Mouse (Mus musculus) urinary bladder, adult 2 months (tissue): ENCODE results near the gene Slc5a11. TPM values are rescaled to one million over a fixed set of nuclear protein-coding genes. Genes with fewer than 3 reads are reported as not detected.

Experiments used
- DNase-seq: peaks from one replicate; pipeline ENCODE4 v3.0.0; 2022; ENCODE audit warnings: low spot score
- polyA plus RNA-seq: library from polyadenylated mRNA; depleted of rRNA; stranded (reverse); fragments of >200 nt; gene quantifications from 2 replicates; pipeline ENCODE4 v1.2.3, GENCODE M21; 2012; rRNA removed

Gene Slc5a11
- 0.39 and 0.41 TPM in 2 replicates for polyA plus RNA-seq

DNA sequence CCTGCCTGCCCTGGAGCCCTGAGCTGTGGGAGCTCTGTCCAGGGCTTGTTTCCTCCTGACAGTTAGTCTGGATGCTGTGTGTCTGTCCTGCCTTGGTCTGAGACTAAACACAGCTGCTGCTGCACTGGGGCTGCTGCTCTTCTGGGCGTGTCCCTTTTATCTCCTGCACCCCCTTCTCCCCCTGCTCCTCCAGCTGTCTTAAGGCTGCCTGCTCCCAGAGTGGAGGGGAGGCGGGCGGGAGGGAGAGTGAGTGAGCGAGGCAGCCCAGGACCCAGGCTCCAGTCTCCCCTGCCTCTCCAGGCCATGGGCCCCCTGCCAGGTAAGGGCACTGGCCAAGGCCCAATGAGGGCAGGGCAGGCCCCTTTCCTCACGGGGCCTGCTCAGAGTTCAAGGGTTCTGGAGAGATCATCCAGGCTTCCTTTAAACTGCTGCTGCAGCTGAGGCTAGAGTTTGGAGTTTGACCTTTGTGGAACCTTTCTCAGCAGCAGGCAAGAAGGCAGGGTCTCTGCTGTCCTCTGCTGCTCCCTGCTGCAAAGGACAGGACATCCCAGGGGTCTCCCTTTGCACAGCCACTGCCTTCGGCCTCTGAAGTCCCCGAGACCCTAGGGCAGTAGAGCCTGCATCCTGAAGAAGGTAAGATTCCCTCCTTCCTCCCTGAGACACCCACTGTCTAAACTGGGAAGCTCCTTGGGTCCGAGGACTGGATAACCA is at the start of gene Slc5a11:
Gene Slc5a11 (plus strand): TSS at position 416 of the 711 bp plus-strand sequence.
- no peak for DNase-seq

DNA sequence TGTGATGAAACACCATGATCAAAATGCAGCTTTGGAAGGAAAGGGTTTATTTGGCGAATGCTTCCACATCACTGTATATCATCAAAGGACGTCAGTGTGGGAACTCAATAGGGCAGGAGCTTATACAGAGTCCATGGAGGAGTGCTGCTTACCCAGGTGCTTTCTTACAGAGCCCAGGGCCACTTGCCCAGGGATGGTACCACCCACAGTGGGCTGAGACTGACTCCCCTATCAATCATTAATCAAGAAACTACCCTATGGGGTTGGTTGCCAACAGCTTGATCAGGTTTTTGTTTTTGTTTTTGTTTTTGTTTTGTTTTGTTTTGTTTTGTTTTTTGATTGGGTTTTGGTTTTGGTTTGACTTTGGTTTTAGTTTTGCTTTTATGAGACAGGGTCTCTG is 47.1 kb upstream of the Slc5a11 start:
- DNase-seq: no peak

DNA sequence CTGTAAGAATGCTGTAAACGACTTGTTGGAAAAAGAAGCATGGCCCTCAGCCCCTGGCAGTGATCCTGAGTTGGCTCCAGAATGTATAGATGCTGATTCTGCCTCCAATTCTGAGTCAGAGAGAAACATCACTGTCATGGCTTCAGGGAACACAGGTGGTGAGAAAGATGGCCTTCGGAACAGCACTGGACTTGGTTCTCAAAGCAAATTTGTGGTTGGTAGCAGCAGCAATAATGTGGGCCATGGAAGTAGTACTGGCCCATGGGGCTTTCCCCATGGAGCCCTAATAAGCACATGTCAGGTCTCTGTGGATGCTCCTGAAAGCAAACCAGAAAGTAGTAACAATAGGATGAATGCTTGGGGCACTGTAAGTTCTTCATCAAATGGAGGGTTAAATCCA is 45.0 kb upstream of the Slc5a11 start:
- no peak for DNase-seq

DNA sequence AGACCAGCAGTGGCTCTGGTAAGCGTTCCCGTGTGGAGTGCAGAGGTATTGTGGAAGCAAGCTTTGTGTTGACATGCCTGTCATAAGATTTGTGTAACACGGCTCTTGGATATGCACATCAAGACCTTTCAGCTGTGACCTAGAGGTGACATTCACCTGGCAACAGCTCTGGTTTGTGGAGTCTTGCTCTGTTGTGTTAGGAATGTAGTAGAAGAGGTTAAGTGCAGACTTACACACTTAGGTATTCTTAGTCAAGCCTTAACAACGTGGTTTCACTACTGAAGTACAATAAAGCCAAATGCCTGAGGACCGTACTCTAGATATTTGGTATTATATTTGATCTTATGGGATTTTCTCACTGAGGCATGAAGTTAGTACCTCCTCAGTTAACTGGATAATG is 42.5 kb upstream of the Slc5a11 start:
- no peak for DNase-seq

DNA sequence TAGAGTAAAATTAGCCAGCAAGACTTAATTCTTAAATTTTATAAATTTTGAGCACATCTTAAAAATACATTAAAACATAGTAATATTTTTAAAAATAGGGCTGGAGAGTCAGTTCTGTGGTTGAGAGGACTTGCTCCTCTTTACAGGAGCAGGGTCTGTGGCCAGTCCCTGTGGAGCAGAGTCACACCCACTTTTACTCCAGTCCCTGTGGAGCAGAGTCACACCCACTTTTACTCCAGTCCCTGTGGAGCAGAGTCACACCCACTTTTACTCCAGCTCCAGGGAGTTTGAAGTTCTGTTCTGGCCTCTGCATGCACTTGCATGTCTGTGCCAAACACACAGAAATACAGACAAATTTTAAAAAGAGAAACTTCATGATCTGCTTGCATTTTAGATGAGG is 37.4 kb upstream of the Slc5a11 start:
- DNase-seq: no peak

DNA sequence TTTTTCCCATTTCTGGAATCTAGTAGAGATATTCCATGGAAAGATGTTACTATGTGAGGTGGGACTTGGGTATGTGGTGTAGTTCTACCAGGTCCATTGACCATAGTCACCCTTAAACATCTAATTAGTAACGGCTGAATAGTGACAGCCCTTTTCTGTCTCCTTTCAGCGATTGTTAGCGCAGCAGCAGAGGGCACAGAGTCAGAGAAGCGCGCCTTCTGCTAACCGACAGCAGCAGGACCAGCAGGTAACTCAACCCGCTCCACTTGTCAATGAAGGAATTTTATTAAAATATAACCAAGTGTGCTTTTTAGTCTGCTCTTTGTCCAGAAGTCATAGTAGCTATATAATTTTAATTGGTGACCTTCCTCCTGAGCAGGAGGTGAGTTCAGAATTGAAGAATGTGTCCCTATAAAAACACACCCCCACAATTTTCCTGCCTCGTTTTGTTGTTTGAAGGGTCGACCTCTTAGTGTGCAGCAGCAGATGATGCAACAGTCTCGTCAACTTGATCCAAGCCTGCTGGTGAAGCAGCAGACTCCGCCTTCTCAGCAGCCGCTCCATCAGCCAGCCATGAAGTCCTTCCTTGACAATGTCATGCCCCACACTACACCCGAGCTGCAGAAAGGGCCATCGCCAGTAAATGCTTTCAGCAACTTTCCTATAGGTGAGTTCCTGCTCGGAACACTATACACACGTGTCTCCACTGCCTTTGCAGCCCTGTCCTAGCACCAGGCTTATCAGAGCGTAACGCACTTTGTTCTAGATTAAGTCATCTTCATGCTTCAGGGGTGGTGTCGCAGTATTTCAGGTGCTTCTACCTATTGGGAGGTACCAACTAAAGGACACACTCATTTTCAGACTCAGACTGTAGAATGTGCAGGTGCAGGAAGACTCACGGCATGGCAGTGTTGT is 32.5 kb upstream of the Slc5a11 start:
- DNase-seq: no peak

DNA sequence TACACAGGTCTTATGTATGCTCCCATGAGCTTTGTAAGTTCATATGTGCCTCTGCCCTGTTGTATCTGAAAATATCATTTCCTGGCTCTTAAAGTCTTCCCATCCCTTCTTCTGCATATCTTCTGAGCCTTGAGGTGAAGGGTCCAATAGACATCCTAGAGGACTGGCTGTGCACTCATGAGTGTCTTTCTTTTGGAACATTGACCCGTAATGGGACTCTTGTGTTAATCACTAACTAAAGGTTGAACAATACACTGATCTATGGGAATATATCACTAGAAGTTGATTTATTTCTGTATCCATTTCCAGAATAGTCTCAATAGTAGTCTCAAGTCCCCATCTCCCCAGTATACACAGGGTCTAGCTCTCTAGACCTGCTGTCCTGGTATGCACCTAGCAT is 29.7 kb upstream of the Slc5a11 start:
- no peak for DNase-seq

DNA sequence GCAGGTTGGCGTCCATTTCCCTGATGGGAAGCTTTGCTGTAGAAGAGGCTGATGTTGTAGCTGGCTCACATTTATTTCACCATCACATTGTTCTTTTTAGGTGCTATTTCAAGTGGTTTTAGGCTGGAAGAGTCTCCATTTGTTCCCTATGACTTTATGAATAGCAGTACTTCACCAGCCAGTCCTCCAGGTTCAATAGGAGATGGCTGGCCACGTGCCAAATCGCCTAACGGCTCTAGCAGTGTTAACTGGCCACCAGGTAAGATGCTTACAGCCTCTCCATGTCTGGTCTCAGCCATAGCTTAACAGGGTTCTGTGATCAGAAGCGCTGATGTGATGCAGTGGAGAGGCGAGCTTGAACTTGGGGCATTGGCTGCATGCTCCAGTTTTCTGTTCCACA is 28.1 kb upstream of the Slc5a11 start:
- DNase-seq: no peak

DNA sequence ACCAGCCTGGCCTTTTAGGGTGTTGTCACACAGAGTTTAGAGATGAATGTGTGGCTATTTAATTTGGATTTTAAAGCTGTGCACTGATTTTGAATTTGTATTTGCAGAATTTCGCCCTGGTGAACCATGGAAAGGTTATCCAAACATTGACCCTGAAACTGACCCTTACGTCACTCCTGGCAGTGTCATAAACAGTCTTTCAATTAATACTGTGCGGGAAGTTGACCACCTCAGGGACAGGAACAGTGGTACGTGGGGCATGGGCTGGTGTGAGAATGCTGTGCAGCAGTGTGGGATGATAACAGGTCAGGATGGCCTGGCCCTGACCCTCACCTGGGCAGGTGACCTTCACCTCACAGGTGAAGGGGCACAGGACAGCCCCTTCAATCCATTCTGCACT is 27.3 kb upstream of the Slc5a11 start:
- no peak for DNase-seq

DNA sequence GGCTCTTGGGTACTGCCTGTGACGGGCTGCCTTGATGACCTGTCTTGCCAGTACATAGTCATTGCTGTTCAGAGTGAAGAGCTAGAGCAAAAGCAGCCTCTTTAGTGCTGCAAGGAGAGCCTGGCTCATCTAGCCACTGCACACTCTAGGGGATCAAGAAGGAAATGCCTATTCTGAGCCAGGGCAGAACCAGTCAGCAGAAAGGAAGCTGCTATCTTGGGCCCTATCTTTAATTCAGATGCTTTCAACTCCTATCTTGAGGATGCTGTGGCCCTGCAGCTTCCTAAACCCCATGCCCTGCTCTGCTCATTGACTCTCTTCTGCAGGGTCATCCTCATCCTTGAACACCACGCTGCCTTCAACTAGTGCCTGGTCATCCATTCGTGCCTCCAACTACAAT is 26.1 kb upstream of the Slc5a11 start:
- peak; percentile 3 for DNase-seq

DNA sequence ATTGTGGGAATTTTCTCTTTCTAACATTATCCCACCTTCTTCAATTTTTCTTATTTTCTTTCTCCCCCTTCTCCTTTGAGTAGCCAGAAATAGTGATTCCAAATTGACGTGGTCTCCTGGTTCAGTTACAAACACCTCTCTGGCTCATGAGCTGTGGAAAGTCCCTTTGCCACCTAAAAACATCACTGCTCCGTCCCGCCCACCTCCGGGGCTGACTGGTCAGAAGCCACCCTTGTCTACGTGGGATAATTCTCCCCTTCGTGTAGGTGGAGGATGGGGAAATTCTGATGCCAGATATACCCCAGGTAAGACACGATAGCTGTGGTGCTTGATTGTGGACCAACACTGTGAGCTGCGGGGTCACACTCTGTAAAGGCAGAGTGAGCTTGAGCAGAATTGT is 24.8 kb upstream of the Slc5a11 start:
- no peak for DNase-seq

DNA sequence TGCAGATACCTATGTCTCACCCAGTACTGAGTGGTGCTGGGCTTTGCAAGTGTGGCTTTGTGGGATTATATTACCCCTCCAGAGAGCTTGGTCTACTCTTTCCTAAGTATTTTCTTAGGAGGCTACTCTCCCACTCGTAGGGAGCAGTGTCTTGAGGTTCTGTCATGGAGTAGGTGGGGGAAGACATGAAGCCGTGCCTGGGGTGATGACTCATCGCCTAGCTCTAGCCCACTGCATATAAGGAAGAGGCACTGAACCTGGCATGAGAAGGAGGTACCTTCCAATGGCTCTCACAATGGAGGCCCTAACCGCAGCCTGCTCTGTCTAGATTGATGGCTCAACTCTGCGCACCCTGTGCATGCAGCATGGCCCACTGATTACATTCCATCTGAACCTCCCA is 22.8 kb upstream of the Slc5a11 start:
- no peak for DNase-seq

DNA sequence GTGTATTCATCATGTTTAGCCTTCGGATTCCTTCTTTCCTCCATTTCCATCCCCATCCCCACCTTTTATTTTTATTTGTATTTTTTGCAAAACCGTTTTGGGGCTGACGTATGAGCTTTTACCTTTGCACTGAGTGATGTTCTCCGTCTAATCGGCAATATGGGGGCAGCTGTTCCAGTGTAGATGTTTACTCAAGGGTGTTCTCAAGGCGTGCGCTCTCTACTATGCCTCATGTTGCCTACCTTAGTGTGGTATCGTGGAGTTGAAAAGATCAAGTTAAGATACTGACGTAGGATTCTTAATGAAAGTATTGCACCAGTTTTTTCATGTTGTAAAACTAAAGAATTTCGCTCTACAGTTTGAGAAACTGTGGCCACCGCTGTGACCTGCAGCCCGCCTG is 21.4 kb upstream of the Slc5a11 start:
- DNase-seq: no peak

DNA sequence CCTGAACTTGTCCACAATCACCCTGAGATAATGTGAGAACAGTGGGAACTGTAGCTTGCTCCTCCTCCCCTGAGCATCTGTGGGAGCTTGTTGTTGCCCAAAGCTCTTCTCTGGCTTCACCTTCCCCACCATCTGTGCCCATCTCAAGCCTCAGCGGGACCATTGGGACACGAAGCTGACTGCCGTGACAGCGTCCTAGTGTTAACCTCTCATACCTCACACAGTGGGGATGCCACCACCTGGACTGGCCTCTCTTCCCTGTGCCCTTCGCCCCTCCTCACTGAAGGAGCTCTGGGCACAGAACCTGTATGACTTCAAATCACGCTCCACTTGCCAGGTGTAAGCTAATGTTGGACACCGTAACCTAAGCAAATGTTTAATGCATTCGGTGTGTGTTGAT is 19.9 kb upstream of the Slc5a11 start:
- DNase-seq: no peak

DNA sequence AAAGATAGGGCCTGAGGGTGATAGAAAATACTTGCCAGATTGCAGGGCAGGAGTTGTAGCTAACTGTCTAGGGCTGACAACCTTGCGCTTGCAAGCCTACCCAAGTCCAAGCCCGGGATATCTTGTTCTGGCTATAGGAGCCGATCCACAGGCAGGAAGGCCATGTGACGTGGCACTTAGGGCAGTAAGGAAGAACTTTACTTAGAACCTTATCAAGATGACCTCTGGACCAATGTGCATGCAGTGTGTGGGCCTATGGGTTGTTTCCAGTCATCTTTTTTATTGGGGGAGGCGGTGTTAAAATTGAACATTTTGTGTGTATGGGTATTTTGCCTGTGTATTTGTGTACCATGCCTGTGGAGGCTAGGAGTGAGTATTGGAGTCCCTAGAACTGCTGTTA is 18.1 kb upstream of the Slc5a11 start:
- DNase-seq: no peak

DNA sequence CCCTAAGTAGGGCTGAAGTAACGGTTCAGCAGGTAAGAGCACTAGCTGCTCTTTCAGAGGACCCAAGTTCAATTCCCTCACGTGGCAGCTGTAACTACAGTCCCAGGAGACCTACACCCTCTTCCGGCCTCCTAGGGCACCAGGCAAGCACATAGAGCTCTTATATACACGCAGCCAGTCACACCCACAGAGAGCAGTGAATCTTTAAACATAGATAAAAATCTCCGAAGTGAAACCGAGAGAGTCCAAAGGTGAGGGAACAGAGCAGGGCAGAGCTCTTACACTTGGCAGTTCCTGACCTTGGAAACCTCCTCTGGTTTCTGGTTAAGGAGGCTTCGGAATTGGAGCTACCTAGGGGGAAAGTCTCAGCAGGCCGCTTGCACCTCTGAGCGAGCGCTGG is 15.9 kb upstream of the Slc5a11 start:
- DNase-seq: no peak

DNA sequence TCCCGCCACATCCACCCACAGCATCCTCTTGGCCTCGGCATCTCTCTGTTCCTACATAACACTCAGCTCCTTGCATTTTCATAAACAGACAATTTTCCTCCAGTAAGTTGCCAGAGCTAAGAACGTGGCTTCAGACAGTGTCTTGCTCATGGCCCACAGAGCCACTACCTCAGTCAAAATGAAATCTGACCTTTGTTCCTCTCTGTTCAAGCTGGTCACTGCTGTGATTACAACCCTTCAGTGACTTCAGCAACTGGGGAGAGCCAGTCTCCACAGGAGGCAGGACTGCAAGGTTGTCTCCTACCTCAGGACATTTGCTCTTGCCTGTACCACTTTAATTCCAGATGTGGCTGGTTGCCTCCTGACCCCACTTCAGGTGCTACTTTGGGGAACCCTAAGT is 15.4 kb upstream of the Slc5a11 start:
- no peak for DNase-seq

DNA sequence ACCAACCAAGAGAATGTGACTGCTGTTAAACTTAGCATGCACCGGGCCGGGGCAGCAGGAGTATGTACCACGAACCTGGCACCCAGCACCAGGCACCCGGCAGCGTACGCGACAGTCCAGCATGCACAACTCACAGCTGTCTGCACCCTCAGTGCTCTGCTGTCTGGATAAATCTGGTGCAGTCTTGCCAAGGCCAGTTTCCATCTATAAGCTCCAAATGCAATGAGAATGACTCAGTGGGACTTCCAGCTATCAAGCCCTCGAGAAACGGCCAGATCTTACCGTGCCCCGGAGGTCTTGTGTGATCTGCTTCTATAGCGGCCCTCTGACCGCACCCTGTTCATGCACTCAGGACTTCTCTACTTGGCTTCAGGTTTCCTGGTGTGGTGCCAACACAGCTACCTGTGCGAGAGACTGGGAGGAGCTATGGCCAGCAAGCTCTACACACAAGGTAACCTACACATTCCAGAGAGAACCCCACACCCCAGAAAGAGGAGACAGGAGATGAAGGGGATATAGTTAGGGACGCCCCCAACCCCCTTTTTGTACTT is 14.8 kb upstream of the Slc5a11 start:
- no peak for DNase-seq

DNA sequence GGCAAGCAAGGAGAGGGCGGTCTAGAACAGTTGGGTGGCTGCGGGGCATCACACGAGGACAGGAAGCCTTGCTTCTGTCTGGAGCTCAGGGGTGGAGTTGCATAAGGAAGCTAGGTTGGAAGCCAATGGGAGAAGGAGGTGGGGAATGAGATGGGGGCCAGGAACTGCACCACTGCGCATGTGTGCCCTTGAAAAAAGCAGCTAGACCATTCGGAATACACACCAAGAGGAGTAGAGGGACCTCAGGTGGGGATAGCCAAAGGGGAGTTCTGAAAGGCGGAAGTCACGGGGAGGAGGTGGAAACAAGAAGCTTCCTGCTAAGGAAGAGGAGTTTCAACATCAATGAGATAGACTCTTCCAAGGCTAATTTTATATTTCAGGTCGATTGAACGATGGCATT is 13.9 kb upstream of the Slc5a11 start:
- DNase-seq: no peak

DNA sequence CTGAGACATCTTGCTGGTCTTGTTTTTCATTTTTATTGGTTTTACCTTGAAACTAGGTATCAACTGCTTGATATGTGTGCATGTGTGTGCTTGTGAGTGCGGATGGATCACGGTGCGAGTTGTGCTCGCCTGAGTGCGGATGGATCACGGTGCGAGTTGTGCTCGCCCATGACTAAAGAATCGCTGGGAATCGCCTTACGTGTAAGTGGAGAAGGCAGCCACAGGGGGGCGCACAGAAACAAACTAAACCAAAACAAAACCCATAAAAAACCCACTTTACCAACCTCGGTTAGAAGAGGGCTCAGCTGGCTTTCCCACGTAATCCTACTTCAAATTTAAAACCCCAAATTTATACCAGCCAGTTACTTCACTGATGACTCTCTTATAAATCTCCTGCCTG is 9.3 kb upstream of the Slc5a11 start:
- DNase-seq: no peak

DNA sequence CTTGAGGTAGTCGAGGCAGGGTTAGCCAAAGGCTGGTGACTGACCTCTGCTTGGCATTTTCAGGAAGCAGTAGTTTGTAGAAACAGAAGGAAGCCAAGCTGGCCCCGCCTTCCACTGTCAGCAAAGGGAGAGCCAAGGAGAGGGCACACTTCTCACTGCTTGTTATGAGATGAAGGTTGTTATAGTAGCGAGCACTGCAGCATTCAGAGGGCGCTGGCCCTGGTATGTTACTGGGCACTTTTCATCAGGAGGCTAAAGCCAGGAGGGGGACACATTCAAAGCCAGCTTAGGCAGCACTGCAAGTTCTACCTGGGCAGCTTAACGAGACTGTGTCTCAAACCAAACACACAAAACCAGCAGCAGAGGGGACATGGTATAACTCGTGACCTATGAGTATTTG is 7.0 kb upstream of the Slc5a11 start:
- no peak for DNase-seq

DNA sequence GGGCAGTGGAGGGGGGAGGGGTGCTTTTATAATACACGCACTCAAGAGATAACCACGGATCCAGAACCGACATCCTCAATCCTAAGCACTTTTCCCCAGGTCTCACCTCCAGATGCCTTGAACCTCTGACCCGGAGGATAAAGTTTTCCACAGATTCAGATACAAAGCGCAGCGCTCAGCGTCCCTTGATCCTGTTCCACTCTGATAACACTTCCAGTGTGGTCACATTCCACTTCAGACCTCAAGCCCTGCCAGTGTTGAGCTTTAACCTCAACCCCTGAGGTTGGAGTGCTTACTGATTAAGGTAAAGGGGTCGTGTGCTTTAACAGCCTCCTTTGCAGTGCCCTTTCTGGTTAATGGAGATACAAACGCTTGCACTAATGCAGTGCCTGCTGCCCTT is 4.7 kb upstream of the Slc5a11 start:
- DNase-seq: no peak

DNA sequence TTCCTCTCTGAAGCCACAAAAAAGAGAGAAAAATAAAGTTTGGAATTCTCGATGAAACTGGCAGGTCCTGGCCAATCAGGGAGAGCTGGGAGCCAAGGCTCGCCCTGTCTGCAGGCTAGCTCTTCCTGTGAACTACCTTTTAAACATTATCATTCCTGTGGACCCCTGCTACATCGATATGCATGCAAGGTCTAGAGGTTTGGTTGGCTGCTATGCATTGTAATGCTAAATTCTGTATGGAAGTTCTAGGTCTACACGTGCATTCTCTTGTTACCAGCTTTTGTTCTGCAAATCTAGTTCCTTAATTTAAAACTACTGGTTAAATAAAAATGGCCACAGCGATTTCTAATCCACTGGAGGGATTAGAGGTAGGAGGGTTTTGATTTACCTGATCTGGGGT is 3.1 kb upstream of the Slc5a11 start:
- DNase-seq: no peak
